Mouse (Mus musculus): ENCODE data around the gene Rpl35.
"Not testable (repeated sequence)": the region's sequence is repeated elsewhere in the genome, so short reads cannot be mapped to it uniquely, and the experiment has no call there.

Gene Rpl35

DNA sequence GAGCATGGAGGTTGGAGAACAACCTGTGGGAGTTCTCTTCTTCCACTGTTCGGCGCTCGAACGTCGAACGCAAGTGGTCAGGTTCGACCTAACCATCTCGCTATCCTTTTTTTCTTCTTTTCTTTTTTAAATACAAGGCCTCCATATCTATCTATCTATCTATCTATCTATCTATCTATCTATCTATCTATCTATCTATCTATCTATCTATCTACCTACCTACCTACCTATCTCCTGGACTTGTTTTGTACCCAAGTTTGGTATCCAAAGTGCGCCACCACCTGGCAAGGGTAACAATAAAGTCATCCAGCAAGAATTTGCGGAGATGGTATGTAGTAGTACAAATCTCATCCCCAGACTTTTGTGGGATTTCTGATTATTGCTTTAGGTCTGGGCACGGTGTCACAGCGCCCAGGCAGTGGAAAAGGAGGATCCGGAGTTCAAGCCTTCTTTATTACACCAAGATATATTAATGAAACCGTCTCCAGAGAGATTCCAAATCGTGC, at the start of gene Rpl35:
Rpl35 (minus strand) TSS at position 51 of the 506 bp plus-strand sequence.
- in situ Hi-C loops (cut with MboI, MseI), result loop anchor here (10.0 kb wide), 2 partner anchors 721 to 1551 kb away; partner anchors contain the start of gene Dennd1a (in 1 of the 2)

DNA sequence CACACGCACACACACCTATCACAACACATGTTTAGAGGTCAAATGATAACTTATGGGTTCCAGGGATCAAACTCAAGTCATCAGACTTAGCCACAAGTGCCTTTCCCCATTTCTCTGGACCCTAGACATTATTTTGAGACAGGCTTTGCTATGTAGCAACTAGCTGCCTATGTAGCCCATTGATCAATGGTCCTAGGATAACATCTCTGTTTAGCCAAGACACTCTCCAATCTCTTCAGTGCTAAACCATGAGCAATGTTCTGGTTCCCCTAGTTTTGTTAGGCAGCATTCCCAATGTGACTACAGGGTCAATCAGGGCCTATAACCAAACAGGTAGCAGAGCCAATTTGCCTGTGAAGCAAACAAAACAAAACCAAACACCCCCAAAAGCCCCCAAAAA, 43.1 kb upstream of the Rpl35 start:
- in situ Hi-C loops (cut with MboI, MseI), result no loop called here

DNA sequence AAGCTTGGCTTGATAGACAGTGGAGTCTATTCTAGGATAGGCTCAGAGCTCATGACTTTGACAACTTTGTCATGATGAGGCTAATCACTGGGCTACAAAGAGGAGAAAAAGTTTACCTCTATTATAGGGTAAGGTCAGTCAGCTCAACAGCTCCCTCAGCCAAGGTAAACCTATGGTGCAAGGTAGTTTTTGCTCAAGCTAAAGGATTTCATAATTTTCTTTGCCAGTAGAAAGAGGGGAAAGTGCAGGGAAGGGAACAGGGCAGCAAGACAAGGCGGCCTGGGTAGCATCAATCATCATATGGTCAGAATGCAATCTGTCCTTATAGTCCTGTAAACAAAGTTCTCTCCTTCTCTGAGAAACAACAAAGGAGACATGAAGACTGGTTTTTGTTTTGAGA, 34.8 kb upstream of the Rpl35 start:
- in situ Hi-C loops (cut with MboI, MseI), result no loop called here

DNA sequence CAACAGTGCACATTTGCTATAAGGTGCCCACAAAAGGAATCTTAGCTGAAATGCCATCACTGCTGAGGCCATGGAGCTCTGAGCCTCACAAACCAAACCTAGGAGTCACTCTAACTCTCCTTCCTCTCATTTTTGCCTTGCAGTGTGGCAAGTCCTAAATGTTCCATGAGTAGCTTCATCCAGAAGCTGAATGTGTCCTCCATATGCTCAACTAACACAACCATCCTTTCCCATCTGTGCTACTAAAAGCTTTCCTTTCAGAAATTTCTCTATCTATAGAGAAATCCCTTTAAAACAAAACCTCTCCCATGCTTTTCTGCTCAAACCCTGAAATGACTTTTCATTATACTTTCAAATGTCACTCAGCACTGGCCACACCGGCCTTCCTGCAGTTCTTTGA, 26.2 kb upstream of the Rpl35 start:
- in situ Hi-C loops (cut with MboI, MseI), result no loop called here

DNA sequence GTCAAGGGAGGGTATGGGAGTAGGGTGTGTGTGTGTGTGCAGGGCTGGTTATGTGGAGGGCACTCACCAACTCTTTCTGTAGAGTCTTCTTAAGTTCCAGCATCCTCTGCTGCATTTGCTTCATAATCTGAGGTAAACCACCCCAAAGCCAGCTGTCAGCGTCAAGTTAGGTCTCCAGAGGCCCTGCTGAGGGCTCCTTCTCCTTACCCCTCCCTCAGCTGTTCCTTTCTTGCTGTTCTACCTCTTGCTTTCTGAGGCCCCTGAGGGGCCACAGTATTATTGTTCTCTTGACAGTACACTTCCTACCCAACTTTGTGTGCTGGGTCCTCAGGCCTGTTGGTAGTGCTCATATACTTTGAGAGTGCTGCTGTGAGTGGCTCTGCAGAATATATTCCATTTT, 14.6 kb upstream of the Rpl35 start:
- in situ Hi-C loops (cut with MboI, MseI), result no loop called here

DNA sequence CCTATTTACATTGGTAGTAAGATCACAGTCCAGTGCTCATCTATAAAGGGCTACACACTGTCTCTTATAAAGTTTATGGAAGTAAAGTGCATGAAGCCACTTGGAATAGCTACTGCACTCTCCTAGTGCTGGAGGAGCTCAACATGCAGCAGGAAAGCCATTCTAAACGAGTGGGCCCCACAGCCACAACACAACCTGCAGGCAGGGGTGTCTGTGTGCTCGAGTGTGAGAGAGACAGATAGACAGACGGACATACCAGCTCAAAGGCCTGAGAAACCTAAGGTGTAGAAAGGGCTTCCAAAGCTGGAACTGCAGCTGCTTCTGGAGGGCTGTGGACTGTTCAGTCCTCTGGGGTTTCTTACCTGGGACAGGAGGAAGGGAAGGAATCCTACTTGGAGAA, 11.2 kb upstream of the Rpl35 start:
- in situ Hi-C loops (cut with MboI, MseI), result no loop called here

DNA sequence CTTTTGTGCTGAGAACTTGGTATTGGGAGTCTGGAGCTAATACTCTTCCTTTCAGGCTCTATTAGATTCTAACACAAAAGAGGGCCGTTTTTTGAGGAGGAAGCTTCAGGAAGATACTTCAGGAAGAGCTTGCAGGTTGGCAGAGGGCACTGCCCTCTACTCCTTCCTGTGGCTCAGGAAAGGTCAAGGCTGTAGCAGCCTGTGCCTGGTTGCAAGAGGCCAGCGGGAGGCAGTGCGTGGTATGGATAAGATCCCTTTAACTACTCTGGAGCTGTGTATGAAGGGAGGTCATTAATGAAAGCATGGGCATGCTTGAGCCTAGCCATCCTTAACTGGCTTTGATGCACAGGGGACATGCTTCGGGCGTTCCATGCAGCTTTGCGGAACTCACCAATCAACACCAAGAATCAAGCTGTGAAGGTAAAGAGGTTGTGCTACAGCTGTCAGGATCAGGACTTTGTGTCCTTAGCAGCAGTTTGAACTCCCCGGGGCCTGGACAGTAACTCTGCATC, 7.4 kb upstream of the Rpl35 start:
- in situ Hi-C loops (cut with MboI, MseI), result no loop called here

DNA sequence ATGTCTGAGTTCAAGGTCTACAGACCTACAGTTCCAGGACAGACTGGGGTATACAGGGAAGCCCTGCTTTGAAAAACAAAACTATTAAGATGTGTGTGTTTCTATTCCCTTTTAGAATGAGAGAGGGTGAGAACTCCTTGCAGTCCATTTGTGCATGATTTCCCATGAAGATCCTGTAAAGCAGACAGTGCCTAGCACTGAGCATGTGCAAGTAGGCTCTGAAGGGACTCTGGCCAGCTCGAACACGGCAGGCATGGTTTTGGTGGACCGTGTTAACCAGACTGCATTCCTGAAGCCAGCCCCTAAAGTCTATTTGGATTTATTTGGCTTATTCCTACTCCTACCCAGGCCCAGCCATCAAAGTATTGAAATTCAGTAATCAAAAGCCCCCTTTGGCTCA, 6.5 kb upstream of the Rpl35 start:
- in situ Hi-C loops (cut with MboI, MseI), result no loop called here

DNA sequence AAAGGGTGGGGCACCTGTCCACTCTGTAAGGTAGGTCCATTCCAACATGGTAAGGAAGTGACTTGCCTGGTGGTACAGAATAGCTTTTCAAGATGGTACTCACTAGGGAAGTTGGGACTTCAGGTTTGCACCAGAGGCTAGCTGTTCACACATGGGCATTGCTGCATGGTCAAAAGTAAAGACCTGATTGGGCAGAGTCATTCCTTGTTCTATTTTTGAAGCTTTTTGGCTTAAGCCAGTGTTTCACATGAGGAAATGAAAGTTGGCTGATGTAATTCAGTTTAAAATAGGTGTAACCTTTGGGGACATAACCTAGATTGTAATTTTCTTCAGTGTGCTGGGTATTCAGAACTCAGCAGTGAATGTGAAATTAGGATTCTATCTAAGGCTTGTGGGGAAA, 5.8 kb upstream of the Rpl35 start:
- in situ Hi-C loops (cut with MboI, MseI), result no loop called here

DNA sequence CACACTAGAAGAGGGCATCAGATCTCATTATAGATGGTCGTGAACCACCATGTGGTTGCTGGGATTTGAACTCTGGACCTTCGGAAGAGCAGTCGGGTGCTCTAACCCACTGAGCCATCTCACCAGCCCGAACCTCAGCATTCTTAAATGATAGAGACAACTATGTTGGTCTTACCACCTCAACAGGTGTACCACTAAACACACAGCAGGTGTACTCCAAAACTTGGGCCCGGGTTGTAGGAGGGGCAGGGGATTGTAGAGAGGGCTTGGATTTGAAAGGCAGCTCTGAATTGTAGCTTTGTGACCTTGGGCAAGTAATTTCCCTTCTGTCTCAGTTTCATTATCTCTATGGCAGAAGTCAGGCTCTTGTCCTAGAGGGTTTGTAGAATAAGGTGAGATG, 4.7 kb upstream of the Rpl35 start:
- in situ Hi-C loops (cut with MboI, MseI), result not testable (repeated sequence)

DNA sequence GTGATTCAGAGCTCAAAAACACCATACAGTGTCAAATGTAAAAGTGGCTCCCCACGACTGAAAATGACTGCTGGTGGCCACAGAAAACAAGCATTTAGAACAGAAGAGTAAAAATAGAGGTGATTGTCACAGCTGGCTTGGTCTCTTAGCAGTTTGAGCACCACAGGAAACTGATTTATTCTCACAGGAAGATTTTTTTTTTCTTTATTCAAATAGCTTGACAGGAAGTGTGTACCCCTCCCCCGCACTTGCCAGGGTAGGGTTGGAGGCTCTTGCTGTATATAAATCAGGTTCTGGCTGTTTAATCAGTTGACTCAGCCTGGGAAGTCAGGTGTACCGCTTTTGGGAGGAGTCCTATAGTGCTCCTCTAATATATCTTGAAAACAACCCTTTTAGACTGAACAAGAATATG, 3.5 kb upstream of the Rpl35 start:
- in situ Hi-C loops (cut with MboI, MseI), result loop anchor here (10.0 kb wide), 2 partner anchors 724 to 1554 kb away; partner anchors contain the start of gene Dennd1a (in 1 of the 2)

DNA sequence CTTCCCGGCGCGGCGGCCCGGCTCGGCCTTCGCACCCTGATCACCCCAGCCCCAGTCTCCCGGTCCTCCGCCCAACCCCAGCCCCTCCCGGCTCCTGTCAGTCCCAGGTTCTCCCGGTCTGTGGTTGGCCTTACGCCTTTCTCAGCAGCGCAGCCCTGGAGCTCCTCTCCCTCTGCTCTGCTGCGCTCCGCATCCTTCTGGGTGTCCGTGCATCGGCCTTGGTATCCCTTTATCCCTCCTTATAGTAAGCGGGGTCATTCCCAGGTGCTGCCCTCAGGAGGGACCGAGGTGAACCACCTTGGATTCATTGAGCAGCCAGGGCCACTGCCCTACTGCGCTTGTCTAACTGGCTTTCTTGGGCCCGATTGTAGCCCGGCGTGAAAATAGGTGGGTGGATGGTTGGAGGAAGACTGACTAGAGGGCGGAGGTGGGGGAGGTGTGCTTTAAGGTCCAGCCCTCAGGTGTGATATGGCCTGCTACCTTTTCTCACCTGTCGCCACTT, 3.0 kb upstream of the Rpl35 start:
- in situ Hi-C loops (cut with MboI, MseI), result loop anchor here (10.0 kb wide), 2 partner anchors 724 to 1554 kb away; partner anchors contain the start of gene Dennd1a (in 1 of the 2)

DNA sequence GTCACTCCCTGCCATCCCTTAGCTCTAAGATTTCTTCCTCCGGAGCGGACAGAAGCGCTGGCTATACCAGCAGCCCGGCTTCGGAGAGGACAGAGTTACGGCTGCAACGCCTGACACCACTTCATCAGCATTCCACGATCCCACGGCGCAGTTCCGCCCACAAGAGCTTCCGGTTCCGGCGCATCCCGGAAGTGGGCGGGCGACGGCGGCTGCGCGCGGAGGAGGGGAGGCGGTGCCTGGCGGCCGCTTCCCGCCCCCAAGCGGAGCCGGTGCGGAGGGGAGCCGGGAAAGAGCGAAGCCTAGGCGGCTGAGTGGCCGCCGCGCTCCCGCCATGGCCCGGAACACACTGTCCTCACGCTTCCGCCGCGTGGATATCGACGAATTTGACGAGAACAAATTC, 2.4 kb upstream of the Rpl35 start:
- in situ Hi-C loops (cut with MboI, MseI), result loop anchor here (10.0 kb wide), 2 partner anchors 723 to 1553 kb away; partner anchors contain the start of gene Dennd1a (in 1 of the 2)

DNA sequence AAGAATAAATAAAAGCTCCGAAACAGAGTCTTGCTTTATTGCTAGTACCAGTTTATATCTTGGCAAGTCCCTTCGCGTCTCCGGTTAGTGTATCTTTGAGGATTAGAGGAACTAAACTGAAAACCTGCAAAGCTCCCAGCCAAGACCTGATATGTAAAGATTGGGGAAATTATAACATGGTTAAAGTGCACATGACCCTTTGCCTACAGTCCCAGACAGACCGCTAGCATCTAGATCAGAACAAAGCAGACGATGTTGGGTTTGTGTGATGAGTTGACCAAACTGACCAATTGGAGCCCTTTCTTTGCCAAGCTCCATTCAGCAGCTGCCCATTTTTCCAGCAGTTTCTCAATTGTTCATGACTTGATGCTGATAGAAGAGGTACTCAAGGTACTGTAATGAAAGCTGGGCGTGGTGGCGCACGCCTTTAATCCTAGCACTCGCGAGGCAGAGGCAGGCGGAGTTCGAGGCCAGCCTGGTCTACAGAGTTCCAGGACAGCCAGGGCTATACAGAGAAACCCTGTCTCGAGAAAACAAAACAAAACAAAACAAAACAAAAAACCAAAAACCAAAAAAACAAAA, 816 bp upstream of the Rpl35 start:
- in situ Hi-C loops (cut with MboI, MseI), result loop anchor here (10.0 kb wide), 2 partner anchors 721 to 1551 kb away; partner anchors contain the start of gene Dennd1a (in 1 of the 2)

DNA sequence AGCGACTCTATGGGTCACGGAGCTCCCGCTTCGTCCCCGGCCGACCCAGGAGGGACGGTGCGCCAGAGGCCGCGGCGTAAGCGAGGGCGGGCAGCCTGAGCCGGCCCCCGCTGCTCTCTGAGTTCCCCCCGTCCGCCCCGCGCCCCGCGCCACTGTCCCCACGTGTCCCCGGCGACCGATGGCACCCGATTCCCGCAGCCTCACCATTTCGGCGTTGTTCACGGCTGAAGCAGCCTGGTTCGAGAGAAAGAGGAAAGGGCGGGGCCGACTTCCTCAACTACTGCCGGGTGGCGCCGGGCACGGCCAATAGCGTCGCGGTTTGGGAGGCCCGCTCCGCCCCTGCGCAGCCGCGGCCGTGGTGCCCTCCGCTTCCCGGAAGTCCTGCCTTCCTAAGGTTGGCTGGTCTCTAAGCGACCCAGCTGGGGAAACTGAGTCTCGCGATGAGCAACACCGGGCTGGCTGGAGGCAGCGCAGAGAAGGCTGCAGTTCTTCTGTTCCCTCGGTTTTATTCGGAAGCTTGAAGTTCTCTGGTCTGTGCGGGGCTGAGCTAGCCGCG, 466 bp downstream of the Rpl35 start, which contains the start of gene Arpc5l:
Arpc5l (plus strand) TSS at position 469 of the 556 bp plus-strand sequence.
- in situ Hi-C loops (cut with MboI, MseI), result loop anchor here (10.0 kb wide), 2 partner anchors 720 to 1550 kb away; partner anchors contain the start of gene Dennd1a (in 1 of the 2)

DNA sequence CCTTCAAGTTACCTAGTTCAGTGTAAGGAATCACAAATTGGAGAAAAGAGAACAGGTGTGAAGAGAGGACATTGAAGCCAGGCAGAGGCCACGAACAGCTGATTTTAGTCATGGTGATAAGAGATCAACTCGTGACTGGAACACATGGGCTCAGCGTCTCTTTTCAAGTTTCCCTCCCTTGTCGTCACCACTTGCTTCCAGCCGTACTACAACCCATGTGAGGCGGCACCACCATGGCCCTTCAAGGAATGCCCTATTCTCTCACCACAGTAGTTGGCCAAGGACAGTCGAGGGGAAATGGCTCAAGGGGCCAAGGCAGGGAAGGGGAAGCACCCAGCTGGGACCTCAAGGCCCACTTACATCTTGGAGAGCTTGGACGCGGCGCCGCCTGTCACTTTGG, 1.1 kb downstream of the Rpl35 start:
- in situ Hi-C loops (cut with MboI, MseI), result loop anchor here (10.0 kb wide), 2 partner anchors 720 to 1550 kb away; partner anchors contain the start of gene Dennd1a (in 1 of the 2)

DNA sequence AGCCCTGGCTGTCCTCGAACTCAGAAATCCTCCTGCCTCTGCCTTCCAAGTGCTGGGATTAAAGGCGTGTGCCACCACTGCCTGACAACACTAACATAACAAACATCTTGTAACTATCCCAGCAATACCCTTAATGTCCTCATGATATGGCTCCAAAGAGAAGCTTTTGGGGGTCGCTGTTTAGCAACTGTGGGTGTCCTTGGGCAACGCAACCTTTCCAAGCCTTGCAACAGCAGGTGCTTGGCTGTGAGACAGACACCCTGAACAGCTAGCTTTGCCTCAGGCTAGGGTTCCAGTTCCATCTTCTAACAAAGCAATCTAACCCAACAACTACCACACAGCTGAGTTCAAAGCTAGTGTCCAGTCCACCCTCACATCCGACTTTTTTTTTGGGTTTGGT, 1.9 kb downstream of the Rpl35 start:
- in situ Hi-C loops (cut with MboI, MseI), result loop anchor here (10.0 kb wide), 2 partner anchors 719 to 1549 kb away; partner anchors contain the start of gene Dennd1a (in 1 of the 2)

DNA sequence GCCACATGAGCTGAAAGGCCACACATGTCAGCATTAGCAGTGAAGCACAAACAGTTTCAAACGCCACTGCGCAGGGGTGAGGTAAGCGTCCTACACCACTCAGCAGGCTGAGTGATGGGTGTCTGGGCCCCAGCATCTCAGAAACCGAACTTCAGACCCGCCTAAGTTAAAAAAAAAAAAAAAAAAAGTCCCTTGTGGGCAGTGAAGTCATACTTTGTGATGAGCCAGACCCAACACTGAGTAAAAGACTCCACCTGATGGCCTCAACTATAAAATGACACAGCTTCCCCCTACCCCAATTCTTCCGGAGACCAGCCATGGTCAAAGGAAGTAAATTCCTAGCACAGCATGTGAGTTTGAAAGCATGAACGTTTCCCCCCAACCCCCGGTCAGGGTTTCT, 2.3 kb downstream of the Rpl35 start:
- in situ Hi-C loops (cut with MboI, MseI), result loop anchor here (10.0 kb wide), 2 partner anchors 718 to 1548 kb away; partner anchors contain the start of gene Dennd1a (in 1 of the 2)

DNA sequence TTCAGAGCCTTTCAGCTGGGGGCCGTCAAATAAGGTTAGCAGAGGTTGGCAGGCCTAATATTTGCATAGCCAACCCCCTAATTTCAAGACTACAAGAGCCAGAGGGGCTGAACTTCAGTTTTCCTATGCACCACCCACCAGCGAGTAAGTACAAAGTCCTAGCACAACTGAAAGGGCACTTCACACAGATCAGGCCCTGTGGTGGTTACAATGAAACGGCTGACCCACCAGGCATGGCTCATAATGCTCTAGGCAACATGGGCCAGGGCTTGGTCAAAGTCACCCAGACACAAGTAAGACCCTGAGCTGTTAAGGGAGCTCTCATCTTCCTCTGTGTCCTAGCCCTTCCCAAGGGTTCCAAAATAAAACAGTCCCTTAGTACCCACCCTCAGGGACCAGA, 3.6 kb downstream of the Rpl35 start:
- in situ Hi-C loops (cut with MboI, MseI), result loop anchor here (10.0 kb wide), 2 partner anchors 717 to 1547 kb away; partner anchors contain the start of gene Dennd1a (in 1 of the 2)

DNA sequence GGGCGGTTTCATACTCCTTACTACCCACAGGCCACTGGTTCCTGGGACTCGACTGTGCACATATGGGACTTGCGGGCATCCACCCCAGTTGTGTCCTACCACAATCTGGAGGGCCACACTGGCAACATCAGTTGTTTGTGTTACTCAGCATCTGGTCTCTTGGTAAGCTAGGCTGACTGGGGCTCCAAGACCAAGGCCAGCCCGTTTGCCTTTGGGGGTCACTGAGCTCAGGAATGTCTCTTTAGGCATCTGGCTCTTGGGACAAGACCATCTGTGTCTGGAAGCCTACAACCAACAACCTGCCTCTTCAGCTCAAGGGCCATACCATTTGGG, 4.9 kb downstream of the Rpl35 start:
- in situ Hi-C loops (cut with MboI, MseI), result loop anchor here (10.0 kb wide), 2 partner anchors 716 to 1546 kb away; partner anchors contain the start of gene Dennd1a (in 1 of the 2)

DNA sequence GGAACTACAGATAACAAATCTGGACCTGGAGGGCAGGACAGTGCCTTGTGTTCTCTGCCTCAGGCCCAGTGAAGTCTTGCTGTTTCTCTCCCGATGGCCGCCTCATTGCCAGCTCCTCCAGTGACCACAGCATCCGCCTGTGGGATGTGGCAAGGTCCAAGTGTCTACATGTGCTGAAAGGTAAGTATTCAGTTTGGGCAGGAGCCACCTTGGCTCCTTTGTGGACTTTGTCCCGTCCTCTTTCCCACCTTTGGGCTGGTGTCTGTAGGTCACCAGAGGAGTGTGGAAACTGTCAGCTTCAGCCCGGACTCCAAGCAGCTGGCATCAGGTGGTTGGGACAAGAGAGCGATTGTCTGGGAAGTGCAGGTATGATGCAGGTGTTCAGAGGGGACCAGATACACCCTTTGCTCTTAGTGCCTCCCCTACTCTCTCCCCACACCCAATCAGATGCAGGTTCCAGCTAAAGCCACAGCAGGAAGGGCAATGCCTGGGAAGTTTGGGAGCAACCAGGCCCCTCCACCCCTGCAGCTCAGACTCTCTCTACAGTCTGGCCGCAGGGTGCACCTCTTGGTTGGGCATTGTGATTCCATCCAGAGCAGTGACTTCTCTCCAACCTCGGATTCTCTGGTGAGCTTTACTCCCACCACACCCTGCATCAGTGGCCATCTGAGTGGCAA, 5.4 kb downstream of the Rpl35 start:
- in situ Hi-C loops (cut with MboI, MseI), result loop anchor here (5.0 to 10.0 kb wide), 5 partner anchors 68 to 1545 kb away; partner anchors contain the start of genes Olfml2a (in 2 of the 2) and Dennd1a (in 1 of the 2)
